Mouse (Mus musculus) gastrocnemius, adult 18-20 months (tissue): Measurements from ENCODE around the gene Tnrc6c. TPM values are rescaled to one million over a fixed set of nuclear protein-coding genes. Genes with fewer than 3 reads are reported as not detected.

Experiments used
- DNase-seq: peaks from one replicate; pipeline ENCODE4 v3.0.0; 2021; ENCODE audit warnings: low spot score
- total RNA-seq, 2 experiments: library from RNA; stranded (reverse); gene quantifications; 2 replicates each; pipeline ENCODE4 v1.2.3; 2021

Tnrc6c gene
- total RNA-seq, 2 experiments from 2014 or later, result 20.2 to 20.5 TPM

- peak; percentile 80 for DNase-seq
Measured at GRCm38 (mm10) chr11:117790286-117790685, 136.2 kb downstream of the Tnrc6c start.

- no peak for DNase-seq
Measured at GRCm38 (mm10) chr11:117790703-117791440, 136.8 kb downstream of the Tnrc6c start.

GRCm38 (mm10) chr11:117791441-117791761, 137.3 kb downstream of the Tnrc6c start:
- DNase-seq, result no peak

- no peak for DNase-seq
Measured at GRCm38 (mm10) chr11:117792281-117792888, 138.3 kb downstream of the Tnrc6c start.

- DNase-seq, result no peak
Measured at GRCm38 (mm10) chr11:117794035-117794551, 140.0 kb downstream of the Tnrc6c start.

GRCm38 (mm10) chr11:117796954-117797353, 142.9 kb downstream of the Tnrc6c start:
- DNase-seq, result no peak

GRCm38 (mm10) chr11:117797511-117798159, 143.5 kb downstream of the Tnrc6c start, which contains the start of gene 6030468B19Rik:
6030468B19Rik (plus strand) TSS chr11:117797660.
- DNase-seq, result no peak

GRCm38 (mm10) chr11:117798160-117798541, 144.1 kb downstream of the Tnrc6c start:
- no peak for DNase-seq

GRCm38 (mm10) chr11:117799174-117799573, 145.1 kb downstream of the Tnrc6c start:
- no peak for DNase-seq

- no peak for DNase-seq
Measured at GRCm38 (mm10) chr11:117800038-117800437, 145.9 kb downstream of the Tnrc6c start.

- DNase-seq, result peak; percentile 47
Measured at GRCm38 (mm10) chr11:117801650-117802049, 147.6 kb downstream of the Tnrc6c start.

GRCm38 (mm10) chr11:117803166-117803688, 149.1 kb downstream of the Tnrc6c start:
- no peak for DNase-seq

GRCm38 (mm10) chr11:117806781-117807180, 152.7 kb downstream of the Tnrc6c start:
- no peak for DNase-seq

GRCm38 (mm10) chr11:117809407-117810311, 155.6 kb downstream of the Tnrc6c start, which contains the start of the genes Gm20708 and Syngr2:
Gm20708 (plus strand) TSS chr11:117809668.
Syngr2 (plus strand) TSS chr11:117809668.
- DNase-seq, result peak; percentile 72

- peak; percentile 89 for DNase-seq
Measured at GRCm38 (mm10) chr11:117810401-117811046, 156.4 kb downstream of the Tnrc6c start.

Other genes starting within 250 kb of the Tnrc6c start
- gene Gm11733, start 169.9 kb upstream of the Tnrc6c start, total RNA-seq, result not detected
- gene Tmc8, start 127.8 kb downstream of the Tnrc6c start, total RNA-seq, result under 1 TPM; 0.64 to 0.78 TPM
- gene Tmc6, start 127.9 kb downstream of the Tnrc6c start, total RNA-seq, result 1 to 10 TPM; 2.5 to 4.9 TPM
- not detected for gene 6030468B19Rik, start 143.4 kb downstream of the Tnrc6c start, total RNA-seq
- under 1 TPM; 0.47 to 0.68 TPM for gene Gm20708, start 155.4 kb downstream of the Tnrc6c start, total RNA-seq
- gene Syngr2, start 155.4 kb downstream of the Tnrc6c start, total RNA-seq, result 100 to 1,000 TPM; 182 to 192 TPM
- gene Afmid, start 171.6 kb downstream of the Tnrc6c start, total RNA-seq, result 1 to 10 TPM; 2.8 to 4.5 TPM
- 1 to 10 TPM; 3.0 to 4.7 TPM for gene Tk1, start 171.8 kb downstream of the Tnrc6c start, total RNA-seq
- not detected for gene Birc5, start 195.0 kb downstream of the Tnrc6c start, total RNA-seq
- not detected for gene Tmem235, start 206.5 kb downstream of the Tnrc6c start, total RNA-seq
- 1 to 10 TPM; 3.6 to 4.3 TPM for gene Tha1, start 219.2 kb downstream of the Tnrc6c start, total RNA-seq